Mouse (Mus musculus) 3134 (cell line): ENCODE data around the gene Stum.
"Not testable (repeated sequence)": the region's sequence is repeated elsewhere in the genome, so short reads cannot be mapped to it uniquely, and the experiment has no call there.

Source experiments
- DNase-seq: peaks from one replicate; pipeline ENCODE4 v3.0.0-alpha.2; 2011; ENCODE audit warnings: low spot score; ENCODE audit not compliant: insufficient read length; ENCODE audit errors: extremely low read depth

Gene Stum

GRCm38 (mm10) chr1:180483399-180484291 lies at the start of gene Stum:
TSS of gene Stum (minus strand) at chr1:180483504.
- DNase-seq = no peak

DNA sequence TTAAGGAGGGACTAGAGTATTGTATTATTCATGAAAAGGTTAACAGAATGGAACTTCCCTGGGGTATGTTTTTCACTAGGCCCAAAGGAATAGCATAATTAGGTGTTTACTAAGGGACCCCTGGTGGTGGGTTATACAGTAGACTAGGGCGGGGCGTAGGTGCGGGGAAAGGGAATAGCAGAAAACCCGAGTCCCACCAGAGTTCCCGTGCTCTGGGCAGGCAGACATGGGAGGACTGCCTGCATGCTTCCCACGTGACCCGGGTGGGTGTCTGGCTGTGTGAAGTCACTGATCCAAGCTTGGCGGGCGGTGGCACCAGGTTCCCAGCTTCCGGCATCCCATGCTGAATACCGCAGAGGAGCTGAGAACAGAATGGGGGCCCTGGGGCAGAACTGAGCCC lies 49.4 kb upstream of the Stum start:
- DNase-seq = no peak

DNA sequence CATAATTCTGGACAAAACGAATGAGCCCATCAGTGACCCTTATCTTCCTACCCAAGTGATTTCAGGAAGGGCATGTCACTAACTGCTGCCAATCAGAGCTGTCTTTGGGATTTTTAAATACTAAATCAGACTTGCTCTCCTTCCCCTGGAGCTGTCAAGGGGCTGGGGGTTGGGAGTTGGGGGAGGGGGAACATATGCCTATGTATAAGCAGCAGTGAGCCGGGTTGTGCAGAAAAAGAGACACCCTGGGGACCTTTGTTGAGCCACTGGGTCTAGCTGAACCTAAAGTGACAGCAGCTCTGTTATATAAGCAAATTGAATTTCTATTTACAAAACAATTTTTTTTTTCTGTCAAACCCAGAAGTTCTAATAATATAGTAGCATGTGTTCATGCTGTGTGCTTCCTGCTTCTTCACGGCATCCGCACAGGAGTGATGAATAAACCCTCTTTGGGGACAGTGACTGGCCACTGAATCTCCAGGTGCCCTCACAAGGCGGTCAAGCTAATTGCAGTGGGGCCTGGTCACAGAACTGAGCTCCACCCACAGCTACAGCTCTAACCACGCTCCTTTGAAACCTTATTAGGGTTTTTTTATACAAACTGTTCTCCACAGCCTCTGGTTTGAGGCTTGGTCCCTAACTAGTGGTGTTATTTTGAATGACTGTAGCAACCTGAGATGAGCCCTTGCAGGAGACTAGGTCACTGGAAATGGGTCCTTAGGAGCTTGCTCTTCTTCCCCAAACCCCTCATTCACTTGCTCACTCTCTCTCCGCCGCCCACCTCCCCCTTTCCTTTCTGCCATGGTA lies 47.4 kb upstream of the Stum start:
- DNase-seq = no peak

DNA sequence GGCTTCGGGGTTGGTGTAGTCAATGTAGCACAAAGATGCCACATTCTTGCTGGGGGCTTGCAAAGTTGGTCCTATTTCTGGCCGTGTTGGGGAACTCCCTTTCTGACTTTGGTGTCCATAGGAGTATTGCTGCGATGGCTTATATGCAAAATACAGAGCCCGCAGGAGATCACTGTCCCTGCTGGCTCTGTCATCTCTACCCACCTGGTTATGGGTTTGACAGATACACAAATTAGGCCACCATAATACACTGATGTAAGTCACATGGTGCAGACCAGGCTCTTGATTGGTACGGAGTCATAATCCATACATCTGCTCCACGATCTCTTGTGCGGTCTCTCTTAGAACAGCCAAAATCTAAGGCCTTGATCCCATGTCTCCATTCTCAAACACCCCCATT lies 46.5 kb upstream of the Stum start:
- no peak for DNase-seq

DNA sequence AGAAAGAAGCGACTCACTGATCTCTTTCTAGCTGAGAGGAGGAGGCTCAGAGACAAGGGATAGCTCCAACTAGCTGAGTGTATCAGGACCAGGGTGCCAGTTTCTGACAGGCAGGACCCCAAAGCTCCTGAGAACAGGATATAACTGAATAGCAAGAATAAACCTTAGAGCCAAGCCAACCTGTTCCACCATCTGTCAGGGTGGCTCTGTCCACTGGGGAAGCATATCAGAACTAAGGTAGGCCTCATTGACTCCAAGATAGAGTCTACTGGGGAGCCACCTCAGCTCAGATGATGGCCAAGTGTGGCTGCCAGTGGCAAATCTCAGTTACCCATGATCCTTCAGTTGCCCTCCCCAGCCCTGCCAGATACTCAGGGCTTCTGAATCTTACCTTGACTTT lies 42.0 kb upstream of the Stum start:
- DNase-seq = no peak

GRCm38 (mm10) chr1:180523320-180523719 lies 40.0 kb upstream of the Stum start:
- DNase-seq = no peak

- no peak for DNase-seq
These were observed 36.9 kb upstream of the Stum start for GRCm38 (mm10) chr1:180520190-180520589.

GRCm38 (mm10) chr1:180519520-180519919 lies 36.2 kb upstream of the Stum start:
- no peak for DNase-seq

DNA sequence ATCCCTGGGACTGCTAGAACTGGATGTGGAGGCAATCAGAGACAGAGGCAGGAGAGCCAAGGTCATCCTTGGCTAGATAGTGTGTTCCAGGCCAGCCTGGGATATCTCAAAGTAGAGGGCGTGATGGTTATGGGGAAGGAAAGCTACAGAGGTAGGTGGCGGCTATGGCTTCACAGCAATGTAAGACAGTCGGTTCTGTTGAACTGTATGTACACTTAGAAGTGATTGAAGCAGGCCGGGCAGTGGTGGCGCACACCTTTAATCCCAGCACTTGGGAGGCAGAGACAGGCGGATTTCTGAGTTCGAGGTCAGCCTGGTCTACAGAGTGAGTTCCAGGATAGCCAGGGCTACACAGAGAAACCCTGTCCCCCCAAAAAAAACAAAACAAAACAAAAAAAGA lies 35.6 kb upstream of the Stum start:
- not testable (repeated sequence) for DNase-seq

DNA sequence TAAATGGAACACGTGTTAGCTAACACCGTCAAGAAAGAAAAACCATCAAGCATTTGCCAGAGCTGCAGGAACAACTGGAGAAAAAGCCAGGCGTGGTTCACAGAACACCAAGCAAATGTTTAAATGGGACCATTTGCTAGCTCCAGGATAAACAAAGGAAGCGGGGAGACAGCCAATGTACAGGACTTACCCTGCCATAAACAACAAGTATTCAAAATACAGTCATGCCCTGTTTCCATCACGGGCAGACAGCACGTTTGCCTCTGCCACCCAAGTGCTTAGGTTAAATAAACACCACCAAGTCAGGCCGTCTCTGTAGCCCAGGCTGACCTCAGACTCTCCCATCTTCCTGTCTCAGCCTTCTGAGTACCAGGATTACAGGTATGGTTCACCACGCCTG lies 35.1 kb upstream of the Stum start:
- no peak for DNase-seq

- DNase-seq = no peak
These were observed 34.2 kb upstream of the Stum start for GRCm38 (mm10) chr1:180517390-180518054.

DNA sequence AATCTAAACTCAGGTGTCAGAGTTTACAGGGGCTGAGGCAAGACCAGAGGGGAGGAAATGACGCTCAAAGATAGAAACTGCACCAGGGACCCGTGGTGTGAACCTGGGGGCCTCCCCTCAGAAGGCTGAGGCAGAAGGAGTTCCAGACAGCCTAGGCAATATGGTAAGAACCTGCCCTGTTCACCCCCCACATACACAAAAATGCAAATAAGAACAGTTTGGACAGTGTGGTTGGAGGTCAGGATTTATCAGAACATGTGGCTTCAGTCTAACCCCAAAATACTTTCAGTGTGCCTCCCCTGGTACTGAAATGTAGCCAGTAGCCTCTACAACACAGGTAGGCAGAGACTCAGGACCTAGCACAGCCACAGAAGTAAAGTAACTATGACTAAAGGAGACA lies 30.8 kb upstream of the Stum start:
- no peak for DNase-seq

- DNase-seq = no peak
These were observed 27.6 kb upstream of the Stum start for GRCm38 (mm10) chr1:180510879-180511278.

- no peak for DNase-seq
These were observed 27.1 kb upstream of the Stum start for GRCm38 (mm10) chr1:180510442-180510841.

DNA sequence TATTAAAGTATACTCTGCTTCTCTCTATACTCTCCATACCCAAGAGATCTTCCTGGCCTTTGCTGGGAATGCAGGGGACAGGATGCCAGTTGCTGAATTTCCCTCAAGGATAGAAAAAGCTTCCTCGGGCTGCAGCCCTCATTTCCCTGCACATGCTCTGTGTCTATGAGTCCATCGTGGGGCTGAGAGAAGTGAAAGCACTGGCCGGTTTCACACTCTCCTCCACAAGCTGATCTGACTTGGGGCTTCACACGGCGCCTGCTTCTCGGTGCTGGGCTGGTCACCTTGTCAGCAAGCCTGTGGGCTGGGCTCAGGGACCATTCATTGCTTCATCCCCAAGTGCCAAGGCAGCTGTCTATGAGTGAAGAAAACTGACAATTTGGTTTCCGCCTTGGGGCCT lies 25.4 kb upstream of the Stum start:
- DNase-seq = no peak

GRCm38 (mm10) chr1:180507291-180507791 lies 24.0 kb upstream of the Stum start:
- DNase-seq = peak; percentile 44

- no peak for DNase-seq
These were observed 23.0 kb upstream of the Stum start for GRCm38 (mm10) chr1:180506341-180506740.

DNA sequence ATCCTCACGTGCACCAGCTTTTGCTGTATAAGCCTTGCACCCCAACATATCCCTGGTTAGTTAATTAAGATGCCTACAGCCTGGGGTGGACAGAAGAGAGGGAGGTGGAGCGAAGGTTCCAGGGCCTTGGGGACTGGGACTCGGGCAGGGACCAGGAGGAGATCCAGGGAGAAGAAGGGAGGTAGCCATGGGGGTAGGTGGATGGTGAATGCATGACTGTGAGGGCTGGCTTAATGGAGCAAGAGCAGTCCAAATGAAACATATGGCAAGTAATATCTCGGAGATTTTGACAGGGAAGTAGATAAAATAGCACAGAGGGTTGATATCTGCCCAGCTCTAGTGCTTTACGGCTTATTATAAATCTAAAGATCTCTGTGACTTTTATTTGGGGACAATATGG lies 21.6 kb upstream of the Stum start:
- DNase-seq = no peak

DNA sequence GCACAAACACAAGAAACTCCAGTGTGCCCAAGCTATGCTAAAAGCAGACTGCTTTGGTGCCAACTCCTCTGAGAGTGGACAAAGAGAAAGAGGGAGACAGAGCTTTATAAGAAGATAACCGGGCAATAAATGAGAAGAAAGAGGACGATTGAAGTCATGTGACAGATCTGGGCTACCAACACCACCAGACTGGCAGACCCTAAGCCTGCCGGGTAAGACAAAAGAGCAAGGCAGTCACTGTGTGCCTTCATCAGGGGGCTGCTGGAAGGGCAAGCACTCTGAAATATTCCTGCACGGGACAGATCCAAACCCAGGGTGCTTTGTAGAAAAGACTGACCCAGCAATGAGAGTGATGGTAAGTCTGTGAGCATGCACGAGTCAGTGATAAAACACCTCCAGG lies 20.2 kb upstream of the Stum start:
- DNase-seq = no peak

DNA sequence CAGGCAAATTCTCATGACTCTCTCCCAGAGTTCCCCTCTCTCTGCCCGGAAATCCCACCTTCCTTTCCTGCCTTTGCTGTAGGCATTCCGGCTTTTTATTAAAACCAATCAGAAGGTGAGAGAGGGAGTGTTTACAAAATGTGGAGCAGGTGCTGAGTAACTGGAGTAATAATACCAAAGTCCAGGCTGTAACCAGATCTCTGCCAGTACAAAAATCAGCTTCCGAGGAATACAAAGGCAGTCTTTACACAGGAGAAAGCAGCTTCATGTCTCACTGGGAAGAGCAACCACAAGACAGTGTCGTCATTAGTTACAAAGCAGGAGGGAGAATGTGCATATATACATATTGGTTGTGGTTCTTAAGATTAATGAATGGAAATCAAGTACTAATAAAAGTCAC lies 19.3 kb upstream of the Stum start:
- no peak for DNase-seq

- no peak for DNase-seq
These were observed 17.3 kb upstream of the Stum start for GRCm38 (mm10) chr1:180500641-180501040.
